Mouse (Mus musculus) embryonic fibroblast, embryonic 13.5 days (primary cell): ENCODE results near the gene Rad51b.

ENCODE experiments used
- CTCF ChIP-seq: IDR thresholded peaks from 2 replicates; pipeline ENCODE4 v1.5.1; 2011; ENCODE audit warnings: mild to moderate bottlenecking, control low read depth, low read length, moderate library complexity, borderline replicate concordance; ENCODE audit not compliant: insufficient read depth
- POLR2A ChIP-seq: IDR thresholded peaks from 2 replicates; pipeline ENCODE4 v1.6.1; 2011; ENCODE audit warnings: low read depth, mild to moderate bottlenecking, control low read depth, low read length, moderate library complexity

DNA sequence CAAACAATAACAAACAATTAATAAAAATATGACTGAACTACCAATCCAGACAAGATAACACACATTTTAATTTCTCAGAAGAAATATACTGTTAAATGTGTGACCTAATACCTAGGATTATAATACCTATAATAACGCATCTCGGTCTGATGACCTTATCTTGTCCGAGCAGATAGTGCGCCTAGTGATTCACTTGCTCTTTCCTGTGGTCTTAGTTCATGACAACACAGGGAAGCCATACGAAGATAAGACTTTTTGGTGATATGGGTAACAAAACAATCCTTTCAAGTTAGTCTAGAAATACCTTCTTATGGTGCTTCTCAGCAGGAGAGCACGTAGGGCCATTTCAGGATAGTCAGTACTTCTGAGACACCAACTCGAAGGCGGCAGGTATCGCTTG is 472.7 kb downstream of the Rad51b start:
- no peak for TF ChIP-seq CTCF
- TF ChIP-seq POLR2A, result no peak
